In the genomic region with DNA sequence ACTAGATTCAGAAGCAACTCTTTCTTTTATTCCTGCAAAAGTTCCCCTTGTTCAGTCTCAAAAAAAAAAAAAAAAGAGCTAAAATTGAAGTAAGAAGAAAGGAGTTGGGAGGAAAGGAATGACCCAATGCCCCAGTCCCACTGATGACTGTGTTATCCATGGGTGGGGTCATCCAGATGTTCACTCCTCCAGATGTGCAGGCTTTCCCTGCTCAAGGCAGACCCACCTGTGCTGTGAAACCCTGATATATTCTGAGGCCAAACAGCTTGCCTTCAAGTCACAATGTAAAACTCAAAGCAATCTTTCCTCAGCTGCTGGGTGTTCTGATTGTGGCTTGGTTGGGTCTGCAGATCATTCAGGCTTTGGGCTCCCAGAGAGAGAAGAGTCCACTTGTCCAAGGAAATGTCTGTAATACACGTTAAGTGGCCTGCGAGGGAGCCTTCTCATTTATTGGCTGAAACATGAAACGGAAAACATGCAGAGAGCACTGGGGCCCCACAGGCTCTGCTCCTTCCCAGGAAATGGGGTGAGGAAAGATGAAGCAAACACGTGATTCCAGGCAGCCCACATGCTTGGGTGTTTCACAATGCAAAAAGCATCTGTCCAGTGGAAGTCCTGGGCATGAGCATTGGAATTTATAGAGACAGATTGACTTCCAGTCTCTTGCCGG, we compare ENCODE assay signal across 10 mouse cellular contexts.
DNase-seq lines count a peak whose midpoint lies in the region; ATAC-seq and TF ChIP-seq lines count a peak whose summit lies in the region.
"Had no signal": no experiment of that assay in that cellular context is flagged by ENCODE, and none has a peak within 500 bp of the region (broad histone marks: within the 10 kb centered on the region; RNA-seq: fewer than 3 reads in every experiment).

No protein-coding gene starts in this region.

- H3K27me3 ChIP-seq in lung, postnatal 0 days (replicated peaks; ENCODE audit: insufficient read depth, low read length), result no peaks in the 10 kb centered on the region
- no peaks in the 10 kb centered on the region for H3K27me3 ChIP-seq in forebrain, embryonic 13.5 days
- H3K27me3 ChIP-seq in midbrain, embryonic 14.5 days (ENCODE audit: control insufficient read depth, insufficient read depth, low read length), result no peaks in the 10 kb centered on the region

- peak; percentile 32 for DNase-seq in embryo, embryonic 10 days (ENCODE audit: low spot score)
- no peak for DNase-seq in embryo, embryonic 9.5 days (ENCODE audit: extremely low spot score)
- DNase-seq in NIH3T3 (ENCODE audit: low read depth), result peak; percentile 60
- DNase-seq in lung, postnatal 0 days (ENCODE audit: low spot score), result peak; percentile 88
- DNase-seq in midbrain, embryonic 14.5 days, result no peak
- DNase-seq in left cerebral cortex, adult 18-20 months (ENCODE audit: low spot score in 2 of 2), result no peak
- DNase-seq: cerebellum, postnatal 10 days; thymus, adult 18-20 months had no signal

- H3K4me1 ChIP-seq in lung, postnatal 0 days (ENCODE audit: insufficient read depth, low read depth, low read length), result no peaks in the 10 kb centered on the region
- H3K4me1 ChIP-seq in forebrain, embryonic 13.5 days, result no peaks in the 10 kb centered on the region
- no peaks in the 10 kb centered on the region for H3K4me1 ChIP-seq in midbrain, embryonic 14.5 days (ENCODE audit: control insufficient read depth, insufficient read depth, low read length)

- 17% methylated on average over 5 of the region's 5 CpGs for WGBS in lung, postnatal 0 days
- WGBS in forebrain, embryonic 13.5 days, result 72% methylated on average over 5 of the region's 5 CpGs
- WGBS in midbrain, embryonic 14.5 days, result 78% methylated on average over 5 of the region's 5 CpGs

- H3K4me3 ChIP-seq in lung, postnatal 0 days (ENCODE audit: low read depth, low read length), result no peak overlapping the region
- no peak overlapping the region for H3K4me3 ChIP-seq in forebrain, embryonic 13.5 days
- H3K4me3 ChIP-seq in midbrain, embryonic 14.5 days (replicated peaks; ENCODE audit: low read depth, low read length), result no peak overlapping the region

- no peaks in the 10 kb centered on the region for H3K36me3 ChIP-seq in lung, postnatal 0 days (ENCODE audit: insufficient read depth, low read length)
- no peaks in the 10 kb centered on the region for H3K36me3 ChIP-seq in forebrain, embryonic 13.5 days (ENCODE audit: poor library complexity, severe bottlenecking)
- H3K36me3 ChIP-seq in midbrain, embryonic 14.5 days (ENCODE audit: control insufficient read depth, insufficient read depth, low read length), result no peaks in the 10 kb centered on the region

- ATAC-seq in granulocyte monocyte progenitor cell, adult 5-6 weeks (replicated peaks; ENCODE audit: poor library complexity, severe bottlenecking), result peak; percentile 77
- peak; percentile 82 for ATAC-seq in lung, postnatal 0 days
- no peak for ATAC-seq in forebrain, embryonic 13.5 days
- ATAC-seq in midbrain, embryonic 14.5 days (ENCODE audit: low FRiP score, low TSS enrichment), result no peak

- H3K9me3 ChIP-seq in lung, postnatal 0 days (ENCODE audit: low read length), result no peaks in the 10 kb centered on the region
- no peaks in the 10 kb centered on the region for H3K9me3 ChIP-seq in forebrain, embryonic 13.5 days (replicated peaks)
- H3K9me3 ChIP-seq in midbrain, embryonic 14.5 days (ENCODE audit: control insufficient read depth, low read length), result no peaks in the 10 kb centered on the region

- no peak for TF ChIP-seq CTCF in lung, postnatal 0 days (IDR thresholded peaks at IDR 0.05)

- peak; percentile 68; the same call in 1 of the 2 replicates for TF ChIP-seq EP300 in lung, postnatal 0 days (IDR thresholded peaks at IDR 0.05)

- H3K4me2 ChIP-seq in lung, postnatal 0 days (replicated peaks; ENCODE audit: low read depth, low read length), result no peak overlapping the region
- no peak overlapping the region for H3K4me2 ChIP-seq in forebrain, embryonic 13.5 days
- H3K4me2 ChIP-seq in midbrain, embryonic 14.5 days (ENCODE audit: low read length), result no peak overlapping the region

- no peak overlapping the region for H3K9ac ChIP-seq in lung, postnatal 0 days (replicated peaks; ENCODE audit: low read depth)
- no peak overlapping the region for H3K9ac ChIP-seq in forebrain, embryonic 13.5 days
- no peak overlapping the region for H3K9ac ChIP-seq in midbrain, embryonic 14.5 days (replicated peaks; ENCODE audit: low read length)

- peak overlapping the region; percentile 60 for H3K27ac ChIP-seq in lung, postnatal 0 days (ENCODE audit: low read length)
- H3K27ac ChIP-seq in forebrain, embryonic 13.5 days, result no peak overlapping the region
- no peak overlapping the region for H3K27ac ChIP-seq in midbrain, embryonic 14.5 days (replicated peaks; ENCODE audit: low read depth, low read length)

Comparison
In these comparisons a context has a peak if more than half of its experiments do, and no peak if none do; other contexts are left out.
1. DNase-seq: peak in embryo, embryonic 10 days (single experiment), NIH3T3 (single experiment) and lung, postnatal 0 days (single experiment); none in embryo, embryonic 9.5 days (single experiment), midbrain, embryonic 14.5 days (single experiment) and left cerebral cortex, adult 18-20 months (0 of 2).
2. ATAC-seq: peak in granulocyte monocyte progenitor cell, adult 5-6 weeks (single experiment) and lung, postnatal 0 days (single experiment); none in forebrain, embryonic 13.5 days (single experiment) and midbrain, embryonic 14.5 days (single experiment).